Mouse (Mus musculus): ENCODE results near the gene Hyal2.
A peak's percentile ranks its signal among the peaks of the same experiment; 100 is the strongest.
"Not testable (repeated sequence)": the region's sequence is repeated elsewhere in the genome, so short reads cannot be mapped to it uniquely, and the experiment has no call there.

Hyal2 gene

GRCm38 (mm10) chr9:107570016-107570415, 2.3 kb downstream of the Hyal2 start:
- DNase-seq: no peak

- DNase-seq: no peak
These were observed 3.1 kb downstream of the Hyal2 start for GRCm38 (mm10) chr9:107570845-107571244.

- DNase-seq: no peak
These were observed 4.0 kb downstream of the Hyal2 start for GRCm38 (mm10) chr9:107571534-107572326.

- DNase-seq: no peak
These were observed 4.5 kb downstream of the Hyal2 start for GRCm38 (mm10) chr9:107572327-107572662.

GRCm38 (mm10) chr9:107573774-107574173, 6.0 kb downstream of the Hyal2 start:
- not testable (repeated sequence) for DNase-seq

- peak in 1 of 2 experiments; percentile 68 for DNase-seq
These were observed 8.0 kb downstream of the Hyal2 start for GRCm38 (mm10) chr9:107575579-107576356.

- DNase-seq: peak; percentile 44 to 75
These were observed 8.8 kb downstream of the Hyal2 start, which contains the start of gene Hyal1 for GRCm38 (mm10) chr9:107576357-107577107. Gene Hyal1 (plus strand): TSS chr9:107576927.

GRCm38 (mm10) chr9:107577871-107578270, 10.1 kb downstream of the Hyal2 start:
- DNase-seq: no peak

- no peak for DNase-seq
These were observed 10.8 kb downstream of the Hyal2 start, which contains the start of gene Naa80 for GRCm38 (mm10) chr9:107578587-107578986. Gene Naa80 (plus strand): TSS chr9:107578887.

GRCm38 (mm10) chr9:107579023-107579900, 11.5 kb downstream of the Hyal2 start:
- peak; percentile 59 to 67 for DNase-seq

GRCm38 (mm10) chr9:107580501-107581317, 13.0 kb downstream of the Hyal2 start, which contains the start of gene Hyal3:
Gene Hyal3 (plus strand): TSS chr9:107580818.
- peak; percentile 86 to 90 for DNase-seq

GRCm38 (mm10) chr9:107581584-107581983, 13.8 kb downstream of the Hyal2 start:
- no peak for DNase-seq

GRCm38 (mm10) chr9:107582509-107583062, 14.8 kb downstream of the Hyal2 start:
- no peak for DNase-seq

- DNase-seq: no peak
These were observed 15.4 kb downstream of the Hyal2 start for GRCm38 (mm10) chr9:107583174-107583573.

GRCm38 (mm10) chr9:107586504-107586903, 18.8 kb downstream of the Hyal2 start:
- DNase-seq: no peak

- DNase-seq: peak; percentile 93 to 96
These were observed 19.5 kb downstream of the Hyal2 start, which contains the start of gene Ifrd2 for GRCm38 (mm10) chr9:107586974-107587832. Gene Ifrd2 (plus strand): TSS chr9:107587642.

GRCm38 (mm10) chr9:107587833-107588639, 20.3 kb downstream of the Hyal2 start:
- no peak for DNase-seq

- DNase-seq: peak; percentile 41 to 57
These were observed 22.5 kb downstream of the Hyal2 start for GRCm38 (mm10) chr9:107590058-107590772.

Measured in cerebellum, postnatal 25 days (tissue).